Mouse (Mus musculus): ENCODE measurements around the gene Krt33b. TPM values are rescaled to one million over a fixed set of nuclear protein-coding genes. Genes with fewer than 3 reads are reported as not detected.

The Krt33b gene
- polyA plus RNA-seq, 1 experiment from 2014 or later: not detected

DNA sequence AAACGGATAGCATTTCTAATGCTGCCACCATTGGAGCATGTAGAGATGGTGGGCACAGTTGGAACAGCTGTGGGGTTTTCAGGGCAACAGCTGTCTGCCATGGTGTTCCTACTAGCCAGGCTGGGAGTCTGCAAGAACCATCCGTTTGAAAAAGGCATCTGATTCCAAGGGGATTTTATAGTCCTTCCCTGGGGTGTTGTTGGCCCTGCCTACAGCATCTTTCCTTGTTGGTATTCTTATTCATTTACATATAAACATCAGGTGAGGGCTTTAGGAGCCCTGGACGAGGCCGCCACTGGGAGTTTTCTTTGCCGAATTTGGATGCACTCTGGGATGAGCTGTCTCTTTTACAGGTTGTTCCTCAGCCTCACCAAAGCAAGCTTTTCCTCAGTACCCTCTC lies 50.7 kb downstream of the Krt33b start, which contains the start of gene Krtap29-1:
Krtap29-1 (minus strand) TSS at position 101 of the 400 bp plus-strand sequence.
- no peak for DNase-seq (ENCODE audit: low spot score)
- H3K4me2 ChIP-seq (replicated peaks; ENCODE audit: low read depth): no peak within 1 kb of the TSS
- no peak within 1 kb of the TSS for H3K27ac ChIP-seq (replicated peaks)
- no peaks in the 10 kb centered on the region for H3K9me3 ChIP-seq (ENCODE audit: control insufficient read depth, low read length)
- WGBS: 70% methylated on average over 5 of the region's 5 CpGs
- no peak within 1 kb of the TSS for H3K4me3 ChIP-seq (ENCODE audit: low read depth, low read length)
- TF ChIP-seq EP300 (optimal IDR thresholded peaks at IDR 0.05) (no peak), CTCF (IDR thresholded peaks at IDR 0.05; ENCODE audit: low read depth) (no peak)
- H3K27me3 ChIP-seq (ENCODE audit: control insufficient read depth, insufficient read depth, low read length): no peaks in the 10 kb centered on the region
- no peaks in the 10 kb centered on the region for H3K36me3 ChIP-seq (ENCODE audit: control insufficient read depth, insufficient read depth, low read length)
- no peaks in the 10 kb centered on the region for H3K4me1 ChIP-seq (replicated peaks; ENCODE audit: control insufficient read depth, insufficient read depth)
- H3K9ac ChIP-seq (ENCODE audit: low read length): no peak within 1 kb of the TSS
- no peak for ATAC-seq (ENCODE audit: low FRiP score, low TSS enrichment)

Other genes with a start within 250 kb of the Krt33b start
- gene Krtap4-8, start 249.2 kb downstream of the Krt33b start, polyA plus RNA-seq (2015; fragmentation: Nextera tagmentation; extraction: Ambion mirVana): not detected in 2 replicates
- gene Krtap4-9, start 244.7 kb downstream of the Krt33b start, polyA plus RNA-seq (2015; fragmentation: Nextera tagmentation; extraction: Ambion mirVana): not detected in 2 replicates
- gene Gm11596, start 236.4 kb downstream of the Krt33b start, polyA plus RNA-seq (2015; fragmentation: Nextera tagmentation; extraction: Ambion mirVana): not detected in 2 replicates
- not detected in 2 replicates for gene Gm11569, start 230.9 kb downstream of the Krt33b start, polyA plus RNA-seq (2015; fragmentation: Nextera tagmentation; extraction: Ambion mirVana)
- gene Gm11554, start 225.4 kb downstream of the Krt33b start, polyA plus RNA-seq (2015; fragmentation: Nextera tagmentation; extraction: Ambion mirVana): not detected in 2 replicates
- gene Krtap4-13, start 220.0 kb downstream of the Krt33b start, polyA plus RNA-seq (2015; fragmentation: Nextera tagmentation; extraction: Ambion mirVana): not detected in 2 replicates
- gene Gm11564, start 214.2 kb downstream of the Krt33b start, polyA plus RNA-seq (2015; fragmentation: Nextera tagmentation; extraction: Ambion mirVana): not detected in 2 replicates
- gene 2300003K06Rik, start 191.8 kb downstream of the Krt33b start, polyA plus RNA-seq (2015; fragmentation: Nextera tagmentation; extraction: Ambion mirVana): not detected in 2 replicates
- not detected in 2 replicates for gene Krtap4-16, start 178.3 kb downstream of the Krt33b start, polyA plus RNA-seq (2015; fragmentation: Nextera tagmentation; extraction: Ambion mirVana)
- not detected in 2 replicates for gene Gm11568, start 172.0 kb downstream of the Krt33b start, polyA plus RNA-seq (2015; fragmentation: Nextera tagmentation; extraction: Ambion mirVana)
- gene Gm11559, start 165.4 kb downstream of the Krt33b start, polyA plus RNA-seq (2015; fragmentation: Nextera tagmentation; extraction: Ambion mirVana): not detected in 2 replicates
- gene Krtap9-1, start 156.5 kb downstream of the Krt33b start, polyA plus RNA-seq (2015; fragmentation: Nextera tagmentation; extraction: Ambion mirVana): not detected in 2 replicates
- gene Gm11567, start 150.7 kb downstream of the Krt33b start, polyA plus RNA-seq (2015; fragmentation: Nextera tagmentation; extraction: Ambion mirVana): not detected in 2 replicates
- not detected in 2 replicates for gene Krtap31-1, start 121.9 kb downstream of the Krt33b start, polyA plus RNA-seq (2015; fragmentation: Nextera tagmentation; extraction: Ambion mirVana)
- gene Gm11565, start 115.1 kb downstream of the Krt33b start, polyA plus RNA-seq (2015; fragmentation: Nextera tagmentation; extraction: Ambion mirVana): not detected in 2 replicates
- gene Krtap31-2, start 93.6 kb downstream of the Krt33b start, polyA plus RNA-seq (2015; fragmentation: Nextera tagmentation; extraction: Ambion mirVana): not detected in 2 replicates
- gene Krtap9-5, start 81.4 kb downstream of the Krt33b start, polyA plus RNA-seq (2015; fragmentation: Nextera tagmentation; extraction: Ambion mirVana): not detected in 2 replicates
- not detected in 2 replicates for gene Krtap29-1, start 50.8 kb downstream of the Krt33b start, polyA plus RNA-seq (2015; fragmentation: Nextera tagmentation; extraction: Ambion mirVana)
- gene Krtap16-1, start 43.3 kb downstream of the Krt33b start, polyA plus RNA-seq (2015; fragmentation: Nextera tagmentation; extraction: Ambion mirVana): 0.10 TPM in 1 of 2 replicates, not detected in the other
- 0.25 and 0.27 TPM in 2 replicates for gene Krtap17-1, start 35.9 kb downstream of the Krt33b start, polyA plus RNA-seq (2015; fragmentation: Nextera tagmentation; extraction: Ambion mirVana)
- gene Krt33a, start 13.7 kb downstream of the Krt33b start, polyA plus RNA-seq (2015; fragmentation: Nextera tagmentation; extraction: Ambion mirVana): 0.05 and 0.17 TPM in 2 replicates
- 0.99 and 1.0 TPM in 2 replicates for gene Krt34, start 11.7 kb upstream of the Krt33b start, polyA plus RNA-seq (2015; fragmentation: Nextera tagmentation; extraction: Ambion mirVana)
- not detected in 2 replicates for gene Krt31, start 20.7 kb upstream of the Krt33b start, polyA plus RNA-seq (2015; fragmentation: Nextera tagmentation; extraction: Ambion mirVana)
- gene Krt32, start 58.4 kb upstream of the Krt33b start, polyA plus RNA-seq (2015; fragmentation: Nextera tagmentation; extraction: Ambion mirVana): 0.59 and 0.65 TPM in 2 replicates
- 0.21 and 0.33 TPM in 2 replicates for gene Krt35, start 66.4 kb upstream of the Krt33b start, polyA plus RNA-seq (2015; fragmentation: Nextera tagmentation; extraction: Ambion mirVana)
- 0.30 and 0.48 TPM in 2 replicates for gene Krt36, start 75.8 kb upstream of the Krt33b start, polyA plus RNA-seq (2015; fragmentation: Nextera tagmentation; extraction: Ambion mirVana)
- 2,802 and 3,195 TPM in 2 replicates for gene Krt13, start 91.7 kb upstream of the Krt33b start, polyA plus RNA-seq (2015; fragmentation: Nextera tagmentation; extraction: Ambion mirVana)
- 758 and 921 TPM in 2 replicates for gene Krt15, start 106.1 kb upstream of the Krt33b start, polyA plus RNA-seq (2015; fragmentation: Nextera tagmentation; extraction: Ambion mirVana)
- gene Krt19, start 118.8 kb upstream of the Krt33b start, polyA plus RNA-seq (2015; fragmentation: Nextera tagmentation; extraction: Ambion mirVana): 1,512 and 1,618 TPM in 2 replicates
- gene Krt9, start 163.4 kb upstream of the Krt33b start, polyA plus RNA-seq (2015; fragmentation: Nextera tagmentation; extraction: Ambion mirVana): 0.04 TPM in 1 of 2 replicates, not detected in the other
- 279 and 287 TPM in 2 replicates for gene Krt14, start 177.7 kb upstream of the Krt33b start, polyA plus RNA-seq (2015; fragmentation: Nextera tagmentation; extraction: Ambion mirVana)
- 2.1 and 4.0 TPM in 2 replicates for gene Krt16, start 219.0 kb upstream of the Krt33b start, polyA plus RNA-seq (2015; fragmentation: Nextera tagmentation; extraction: Ambion mirVana)
- 46.4 and 63.4 TPM in 2 replicates for gene Krt17, start 231.2 kb upstream of the Krt33b start, polyA plus RNA-seq (2015; fragmentation: Nextera tagmentation; extraction: Ambion mirVana)
- 0.10 and 0.12 TPM in 2 replicates for gene Krt42, start 240.0 kb upstream of the Krt33b start, polyA plus RNA-seq (2015; fragmentation: Nextera tagmentation; extraction: Ambion mirVana)

All from stomach, postnatal 0 days (tissue).